ENCODE assay signal across 1 mouse cellular context in the genomic region with DNA sequence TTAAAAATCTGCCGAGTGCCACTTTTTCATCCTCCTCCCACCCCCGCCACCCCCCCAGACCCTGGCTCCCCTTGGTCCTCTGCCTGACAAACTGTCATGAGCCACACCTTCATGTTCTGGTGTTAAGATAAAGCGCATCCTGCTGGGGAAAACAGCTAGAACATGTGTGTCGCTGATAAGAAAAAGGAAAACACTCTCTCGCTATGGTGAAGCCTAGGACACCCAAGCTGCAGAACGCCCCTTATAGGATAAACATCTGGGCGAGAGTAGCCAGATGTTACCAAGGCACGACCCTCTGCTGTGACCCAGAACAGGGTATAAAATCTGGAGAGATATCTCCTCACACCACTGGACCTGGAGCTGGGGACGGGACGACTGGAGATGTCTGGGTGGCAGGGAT.
TF ChIP-seq lines count a peak whose summit lies in the region.

No protein-coding gene starts in this region.

TF ChIP-seq in MEL, 35 proteins besides CTCF, POLR2A, EP300 and RAD21 (continued from another document):
- peak; percentile 52; the same call in 1 of the 2 replicates for TF ChIP-seq TAL1 (IDR thresholded peaks at IDR 0.05; ENCODE audit: low read length)
- TF ChIP-seq MYB (IDR thresholded peaks at IDR 0.05; ENCODE audit: low read depth, low read length) = peak; percentile 72
- 0 out of 2 replicates have a peak, but pooled peaks have one; percentile 7 for TF ChIP-seq HCFC1 (IDR thresholded peaks at IDR 0.05; ENCODE audit: low read depth, low read length)
TF ChIP-seq in MEL: peak in this region for 9.
